Mouse (Mus musculus) T-helper 17 cell (primary cell): ENCODE results near the gene Mrpl41.

Source experiments
- in situ Hi-C, 2 experiments: fragments of 300-600 bp; cut with MboI, MseI; formaldehyde crosslinking; loops; 1 replicate in 1 of 2; 2 replicates in 1 of 2; pipeline ENCODE4 v1.15.1; 2025; ENCODE audit warnings: high pct_unique_total_duplicates in 2 of 2

The Mrpl41 gene

GRCm38 (mm10) chr2:24935057-24935796 is 39.7 kb downstream of the Mrpl41 start, which contains the start of gene Arrdc1:
Gene Arrdc1 (minus strand): TSS chr2:24935252.
- in situ Hi-C loops = no loop called here

- in situ Hi-C loops = no loop called here
These were observed 40.4 kb downstream of the Mrpl41 start for GRCm38 (mm10) chr2:24934441-24934963.

DNA sequence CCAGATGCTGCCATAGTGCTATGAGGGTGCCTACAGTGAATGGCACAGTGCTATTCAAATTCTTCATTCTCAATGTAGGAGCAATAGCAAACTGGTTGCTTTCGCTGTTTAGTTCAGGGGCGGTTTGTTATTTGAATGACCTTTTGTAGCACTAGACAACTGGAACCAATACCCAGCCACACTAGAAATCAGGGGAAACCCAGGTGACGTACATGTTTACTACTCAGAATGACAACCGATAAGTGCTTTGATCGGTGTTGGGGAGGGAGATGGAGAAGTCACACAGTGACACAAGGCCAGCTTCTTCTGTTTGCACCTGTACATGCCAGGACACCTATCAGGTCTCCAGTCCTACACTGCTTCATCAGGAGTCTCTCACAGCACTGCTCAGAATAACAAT is 45.3 kb downstream of the Mrpl41 start:
- in situ Hi-C loops = no loop called here

GRCm38 (mm10) chr2:24929119-24929518 is 45.8 kb downstream of the Mrpl41 start:
- in situ Hi-C loops = no loop called here

DNA sequence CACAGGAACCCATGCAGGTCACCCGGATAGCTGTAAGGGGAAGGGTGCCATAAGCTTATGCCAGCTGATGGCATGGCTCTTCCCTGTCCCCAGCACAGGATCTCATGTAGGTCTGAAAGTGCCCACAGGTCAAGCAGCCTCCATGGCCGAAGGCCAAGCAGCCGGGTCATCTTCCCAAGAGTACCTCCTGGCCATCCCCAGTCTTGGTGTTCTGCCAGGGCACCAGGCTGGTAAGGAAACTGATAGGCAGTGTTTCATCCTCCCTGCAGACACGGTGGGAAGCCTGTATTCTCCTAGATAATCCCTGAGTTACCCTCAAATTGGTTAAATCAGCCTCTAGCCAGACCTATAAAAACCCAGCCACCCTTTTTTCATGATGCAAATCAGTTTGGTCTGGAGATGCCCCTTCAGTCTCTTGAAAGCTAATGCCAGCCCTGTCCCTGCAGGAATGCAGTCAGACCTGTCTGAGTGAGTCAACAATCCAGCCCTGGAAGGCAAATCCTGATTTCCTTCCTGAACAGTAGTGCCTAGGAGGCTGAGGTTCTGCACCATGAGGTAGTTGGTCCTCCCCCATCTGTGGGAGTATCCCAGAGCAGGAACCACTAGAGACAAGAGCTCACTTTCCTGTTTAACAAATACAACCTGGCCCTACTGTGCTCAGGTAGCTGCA is 47.0 kb downstream of the Mrpl41 start:
- in situ Hi-C loops = no loop called here

DNA sequence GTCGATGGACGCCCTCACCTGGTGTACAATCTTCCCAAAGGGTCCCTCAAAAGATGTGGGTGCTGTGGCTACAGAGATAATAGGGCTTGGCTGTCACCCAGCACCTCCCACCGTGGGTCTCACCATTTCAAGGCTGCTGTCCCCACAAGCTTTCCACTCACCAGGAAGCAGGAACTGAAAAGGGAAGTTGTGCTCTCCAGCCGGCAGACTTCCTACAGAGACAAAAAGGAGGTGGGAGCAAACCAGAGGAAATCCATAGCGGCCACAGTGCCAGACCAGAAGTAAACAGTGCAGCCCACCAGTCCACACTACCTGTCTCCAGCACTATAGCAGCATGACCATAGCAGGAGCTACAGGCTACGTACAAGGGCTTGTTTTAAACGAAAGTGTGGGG is 47.9 kb downstream of the Mrpl41 start:
- in situ Hi-C loops = no loop called here

DNA sequence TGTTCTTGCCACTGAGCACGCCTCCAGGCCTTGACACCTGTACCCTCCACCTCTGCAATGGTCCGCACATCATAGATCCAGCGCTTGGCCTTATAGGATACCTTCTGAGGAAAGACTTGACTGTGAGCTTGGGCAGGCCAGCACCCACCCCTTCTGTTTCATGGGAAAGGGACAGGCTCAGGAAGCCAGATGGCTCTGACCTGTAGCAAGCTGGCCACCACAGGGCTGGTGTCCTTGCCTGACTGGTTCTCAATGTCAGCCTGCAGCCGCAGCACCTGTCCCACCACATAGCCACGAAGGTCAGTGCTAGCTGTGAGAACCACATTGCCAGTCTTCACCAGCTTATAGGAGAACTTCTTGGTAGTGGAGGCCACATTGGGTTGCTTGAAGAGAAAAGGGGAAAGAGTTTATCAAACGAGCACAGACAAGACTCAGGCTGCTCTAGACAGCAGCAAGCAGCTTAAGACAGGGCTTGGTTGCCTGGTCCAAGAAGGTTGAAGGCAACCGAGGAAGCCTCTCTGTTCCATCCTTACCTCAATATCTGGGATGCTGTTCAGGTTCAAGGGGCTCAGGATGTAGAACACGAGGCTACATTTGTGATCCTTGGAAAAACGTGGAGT is 48.4 kb downstream of the Mrpl41 start:
- in situ Hi-C loops = no loop called here

DNA sequence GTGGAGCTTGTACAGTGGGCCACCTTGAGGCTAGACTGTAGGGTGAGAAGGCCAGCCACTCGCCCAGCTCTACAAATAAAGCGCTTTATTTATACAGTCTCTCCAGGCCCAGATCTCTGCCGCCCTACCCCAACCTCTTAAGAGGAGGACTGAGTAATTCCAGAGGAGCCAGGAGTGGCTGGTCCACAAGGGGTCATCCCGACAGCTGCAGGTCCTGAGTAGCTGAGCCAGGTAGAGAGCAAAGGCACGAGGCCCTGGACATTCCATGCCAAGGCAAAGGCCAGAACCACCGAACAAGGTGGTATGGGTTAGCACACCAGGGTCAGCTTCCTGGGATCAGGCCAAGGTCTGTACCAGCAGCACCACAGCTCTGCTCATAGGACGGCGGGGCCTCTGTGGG is 49.6 kb downstream of the Mrpl41 start:
- in situ Hi-C loops = no loop called here
